Mouse (Mus musculus) liver, adult 2 months (tissue): ENCODE results near the gene Atp11b.

Source experiments
- CTCF ChIP-seq: fragments of 200-500 bp; IDR thresholded peaks from 2 replicates; pipeline ENCODE4 v1.5.1; 2011; ENCODE audit warnings: low read depth, low read length, control low read depth
- POLR2A ChIP-seq: fragments of 200-500 bp; IDR thresholded peaks from 2 replicates; pipeline ENCODE4 v1.6.1; 2011; ENCODE audit warnings: low read length, control low read depth; ENCODE audit not compliant: insufficient read depth; ENCODE audit errors: extremely low read depth

- no peak for TF ChIP-seq CTCF
- TF ChIP-seq POLR2A: no peak
Measured at GRCm38 (mm10) chr3:35751724-35752123, 2.2 kb upstream of the Atp11b start.
